Mouse (Mus musculus) thymus, adult 2 months (tissue): ENCODE data around the gene Tmem129. TPM values are rescaled to one million over a fixed set of nuclear protein-coding genes. Genes with fewer than 3 reads are reported as not detected.

Experiments used
- DNase-seq: peaks from one replicate; pipeline ENCODE4 v3.0.0; 2021
- H3K27ac ChIP-seq: fragments of 200-500 bp; 2 replicates; pipeline ENCODE4 v1.5.1; 2012; ENCODE audit warnings: low read length, control low read depth; ENCODE audit not compliant: control insufficient read depth, insufficient read depth
- H3K27me3 ChIP-seq: fragments of 200-500 bp; 2 replicates; pipeline ENCODE4 v1.6.1; 2012; ENCODE audit warnings: mild to moderate bottlenecking, low read length, moderate library complexity, mixed read lengths; ENCODE audit not compliant: control insufficient read depth, insufficient read depth
- H3K36me3 ChIP-seq: fragments of 200-500 bp; 2 replicates; pipeline ENCODE4 v1.6.1; 2012; ENCODE audit warnings: mild to moderate bottlenecking, low read length, moderate library complexity; ENCODE audit not compliant: control insufficient read depth, insufficient read depth
- H3K4me1 ChIP-seq: fragments of 200-500 bp; replicated peaks from 2 replicates; pipeline ENCODE4 v1.6.1; 2012; ENCODE audit warnings: low read length; ENCODE audit not compliant: control insufficient read depth, insufficient read depth
- H3K4me3 ChIP-seq: fragments of 200-500 bp; 2 replicates; pipeline ENCODE4 v1.5.1; 2012; ENCODE audit warnings: mild to moderate bottlenecking, low read length, control low read depth, moderate library complexity; ENCODE audit not compliant: control insufficient read depth, insufficient read depth
- CTCF ChIP-seq: fragments of 200-500 bp; IDR thresholded peaks from 2 replicates; pipeline ENCODE4 v1.5.1; 2012; ENCODE audit warnings: mild to moderate bottlenecking, control low read depth, low read length, moderate library complexity, borderline replicate concordance; ENCODE audit not compliant: control insufficient read depth, poor library complexity, insufficient read depth; ENCODE audit errors: extremely low read depth
- POLR2A ChIP-seq: fragments of 200-500 bp; IDR thresholded peaks from 2 replicates; pipeline ENCODE4 v1.6.1; 2012; ENCODE audit warnings: mild to moderate bottlenecking, low read length, control low read depth, moderate library complexity; ENCODE audit not compliant: control insufficient read depth, poor library complexity, insufficient read depth; ENCODE audit errors: extremely low read depth
- WGBS: fragments of 180-500 bp; shearing (Covaris S2); methylation state at CpG from one replicate; pipeline ENCODE4 v1.1.7; 2018; 5-methylcytosine and 5-hydroxymethylcytosine counted together
- polyA plus RNA-seq: library from polyadenylated mRNA; depleted of rRNA; stranded (reverse); fragments of >200 nt; gene quantifications from 2 replicates; pipeline ENCODE4 v1.2.3, GENCODE M21; 2012

Gene Tmem129
- polyA plus RNA-seq, 1 experiment: 78.0 TPM

DNA sequence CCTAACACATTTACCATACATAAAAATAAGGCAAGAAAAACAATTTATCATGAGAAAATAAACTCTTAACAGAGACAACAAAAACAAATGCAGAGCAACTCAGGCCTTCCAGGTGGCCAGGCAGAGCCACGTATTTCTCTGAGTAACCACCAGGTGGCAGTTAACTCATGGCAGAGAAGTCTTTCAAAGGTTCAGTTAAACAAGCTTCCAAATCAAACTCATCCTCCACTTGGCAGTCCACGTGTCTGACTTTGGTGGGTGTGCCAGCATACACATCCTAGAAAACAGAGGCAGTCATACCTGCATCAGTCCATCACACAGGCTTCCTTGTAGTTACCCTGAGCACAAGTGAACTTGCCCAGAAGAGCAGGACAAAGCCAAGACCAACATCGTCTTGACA, 17.6 kb downstream of the Tmem129 start:
- TF ChIP-seq POLR2A (no peak), CTCF (no peak)
- no peak overlapping the region for H3K27ac ChIP-seq
- peak; percentile 53 for DNase-seq
- no peak overlapping the region for H3K4me3 ChIP-seq
- H3K4me1 ChIP-seq: no peaks in the 10 kb centered on the region
- H3K36me3 ChIP-seq: peaks cover 58% of the 10 kb centered on the region
- WGBS: 44% methylated on average over 3 of the region's 3 CpGs
- H3K27me3 ChIP-seq: no peaks in the 10 kb centered on the region

DNA sequence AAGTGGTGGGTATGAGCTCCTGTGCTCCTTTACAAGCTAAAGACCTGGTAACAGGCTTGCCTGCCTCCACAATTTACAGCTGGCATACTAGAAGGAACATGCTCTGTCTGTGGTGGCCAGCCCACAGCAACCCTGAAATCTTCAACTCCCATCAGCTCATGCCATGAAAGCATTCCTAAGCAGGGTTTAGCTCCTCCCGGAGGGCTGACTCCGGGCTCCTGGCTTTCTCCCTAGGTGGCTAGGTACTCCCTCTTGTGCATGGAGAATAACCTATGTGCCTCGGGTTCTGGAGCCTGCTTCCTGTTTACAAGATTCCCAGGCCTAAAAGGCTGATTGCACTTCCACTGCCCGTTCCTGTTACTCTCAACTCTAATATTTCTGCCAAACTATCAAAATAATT, 19.4 kb downstream of the Tmem129 start:
- no peak for TF ChIP-seq CTCF
- TF ChIP-seq POLR2A: no peak
- WGBS: 90% methylated on average over 4 of the region's 4 CpGs
- Histone ChIP-seq H3K27me3 (no peaks in the 10 kb centered on the region), H3K4me3 (no peak overlapping the region), H3K4me1 (no peaks in the 10 kb centered on the region), H3K27ac (no peak overlapping the region), H3K36me3 (peaks cover 43% of the 10 kb centered on the region)
- DNase-seq: no peak

DNA sequence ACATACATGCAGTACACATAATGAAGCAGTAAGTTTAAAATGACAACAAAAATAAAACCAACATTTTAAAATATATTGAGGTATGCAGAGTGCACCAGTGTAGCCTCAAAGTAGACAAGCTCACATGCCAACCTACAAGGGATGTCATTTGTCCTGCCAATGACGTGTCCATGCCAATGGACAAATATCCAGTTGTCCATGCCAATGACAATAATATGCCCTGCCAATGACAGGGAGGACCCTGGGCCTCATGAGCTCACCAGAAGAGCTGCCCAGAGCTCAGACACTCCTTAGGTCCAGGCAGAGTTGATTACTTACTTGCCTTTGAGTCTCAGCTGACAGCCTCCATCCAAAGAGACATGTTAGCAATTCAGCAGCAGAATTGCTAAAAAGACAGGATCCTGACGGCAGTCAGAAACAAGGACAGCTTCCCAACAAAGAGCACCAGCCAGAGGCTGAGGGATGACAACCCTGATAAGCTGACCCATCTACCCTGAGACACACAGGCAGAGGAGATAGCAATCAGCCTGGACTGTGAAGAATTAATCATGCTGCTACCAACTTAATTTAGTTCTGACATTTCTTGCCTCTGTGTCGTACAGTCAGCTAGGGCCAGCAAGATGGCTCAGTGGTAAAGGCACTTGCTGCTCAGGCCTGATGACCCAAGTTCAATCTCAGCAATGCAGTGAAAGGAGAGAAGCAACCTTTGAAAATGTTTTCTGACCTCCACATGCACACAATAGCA, 20.4 kb downstream of the Tmem129 start:
- H3K27ac ChIP-seq: no peak overlapping the region
- H3K4me1 ChIP-seq: no peaks in the 10 kb centered on the region
- TF ChIP-seq POLR2A (no peak), CTCF (no peak)
- H3K27me3 ChIP-seq: no peaks in the 10 kb centered on the region
- DNase-seq: no peak
- no peak overlapping the region for H3K4me3 ChIP-seq
- 96% methylated on average over 3 of the region's 3 CpGs for WGBS
- H3K36me3 ChIP-seq: peaks cover 33% of the 10 kb centered on the region

DNA sequence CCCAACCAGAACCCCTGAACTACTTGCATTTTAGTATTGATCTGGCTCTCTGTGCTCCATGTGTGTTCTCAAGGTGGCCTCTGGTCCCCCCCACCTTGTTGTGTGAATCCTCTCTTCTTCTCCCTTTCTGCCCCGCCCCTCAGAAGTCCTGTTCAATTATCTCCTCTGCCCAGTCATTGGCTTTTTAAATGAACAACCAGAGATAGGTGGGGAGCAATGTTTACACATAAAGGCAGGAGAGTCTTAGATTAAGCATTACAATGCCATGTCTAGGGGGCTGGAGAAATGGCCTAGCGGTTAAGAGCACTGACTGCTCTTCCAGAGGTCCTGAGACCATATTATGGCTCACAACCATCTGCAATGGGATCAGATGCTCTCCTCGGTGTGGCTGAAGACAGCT, 22.9 kb downstream of the Tmem129 start:
- TF ChIP-seq CTCF: no peak
- no peak for TF ChIP-seq POLR2A
- 92% methylated on average over 3 of the region's 3 CpGs for WGBS
- H3K4me3 ChIP-seq: no peak overlapping the region

DNA sequence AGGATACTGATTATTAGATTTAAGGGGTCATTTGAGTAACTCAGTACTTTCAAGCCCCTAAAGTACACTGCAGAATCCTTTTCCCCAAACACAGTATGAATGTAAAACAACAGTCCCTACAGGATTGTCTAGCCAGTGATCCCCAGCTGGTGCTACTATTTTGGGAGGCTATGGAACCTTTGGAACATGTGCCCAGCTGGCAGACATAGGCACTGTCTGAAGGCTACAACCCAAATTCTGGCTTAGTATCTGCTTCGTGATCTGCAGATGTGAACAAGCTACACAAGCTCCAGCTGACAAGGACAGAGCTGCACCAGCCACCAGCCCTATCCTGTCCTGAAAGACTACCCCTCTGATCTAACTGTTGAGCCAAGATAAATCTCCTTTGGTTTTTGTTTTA, 25.7 kb downstream of the Tmem129 start:
- no peak for DNase-seq
- WGBS: 97% methylated on average over 1 of the region's 1 CpGs
- 0 out of 2 replicates have a peak, but pooled peaks cover 4% of the 10 kb centered on the region for H3K36me3 ChIP-seq

More for the DNA sequence above, 22.9 kb downstream of the Tmem129 start:
- DNase-seq: no peak
- Histone ChIP-seq H3K4me1 (peaks cover 4% of the 10 kb centered on the region), H3K27ac (no peak overlapping the region), H3K27me3 (no peaks in the 10 kb centered on the region), H3K36me3 (peaks cover 17% of the 10 kb centered on the region)

DNA sequence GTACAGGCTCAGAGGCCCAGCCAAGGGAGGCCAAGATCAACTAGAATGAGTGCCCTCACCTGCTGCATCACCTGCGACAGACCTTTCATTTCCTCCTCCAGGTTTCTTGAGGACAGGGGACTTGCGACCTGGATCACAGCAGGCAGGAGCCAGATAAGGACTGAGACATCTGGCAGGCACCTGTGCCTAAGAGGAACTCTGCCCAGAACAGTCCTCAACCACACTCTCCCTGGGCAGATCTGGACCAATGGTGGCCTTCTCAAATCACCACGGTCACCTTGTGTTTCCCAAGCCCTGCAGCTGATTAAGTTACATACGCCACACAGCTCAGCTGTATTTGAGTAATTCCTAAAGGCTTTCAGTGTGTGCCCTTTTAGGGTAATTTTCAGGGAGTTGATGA, 27.6 kb downstream of the Tmem129 start:
- H3K4me3 ChIP-seq: no peak overlapping the region
- 62% methylated on average over 4 of the region's 4 CpGs for WGBS
- H3K27ac ChIP-seq: peak overlapping the region; percentile 26; the same call in 1 of the 2 replicates
- H3K27me3 ChIP-seq: no peaks in the 10 kb centered on the region
- H3K36me3 ChIP-seq: no peaks in the 10 kb centered on the region
- no peak for DNase-seq
- TF ChIP-seq POLR2A: no peak
- TF ChIP-seq CTCF: no peak
- H3K4me1 ChIP-seq: peaks cover 13% of the 10 kb centered on the region

More for the DNA sequence above, 25.7 kb downstream of the Tmem129 start:
- no peak overlapping the region for H3K4me3 ChIP-seq
- no peak overlapping the region for H3K27ac ChIP-seq
- no peaks in the 10 kb centered on the region for H3K27me3 ChIP-seq
- TF ChIP-seq POLR2A: no peak
- no peak for TF ChIP-seq CTCF
- H3K4me1 ChIP-seq: peaks cover 13% of the 10 kb centered on the region
